Mouse (Mus musculus) erythroblast, embryonic 14.5 days (primary cell): ENCODE results near the gene Chm. TPM values are rescaled to one million over a fixed set of nuclear protein-coding genes. Genes with fewer than 3 reads are reported as not detected.

ENCODE experiments used
- H3K27me3 ChIP-seq: 2 replicates; pipeline ENCODE4 v1.6.1; 2012; ENCODE audit warnings: inconsistent platforms; ENCODE audit not compliant: control insufficient read depth
- H3K36me3 ChIP-seq: 2 replicates; pipeline ENCODE4 v1.6.1; 2012; ENCODE audit warnings: mild to moderate bottlenecking, inconsistent platforms; ENCODE audit not compliant: control insufficient read depth
- H3K4me1 ChIP-seq: 2 replicates; pipeline ENCODE4 v1.6.1; 2012; ENCODE audit warnings: inconsistent platforms; ENCODE audit not compliant: control insufficient read depth
- H3K4me3 ChIP-seq: replicated peaks from 2 replicates; pipeline ENCODE3; 2012; ENCODE audit warnings: moderate library complexity, mild to moderate bottlenecking, inconsistent platforms
- H3K9me3 ChIP-seq: 2 replicates; pipeline ENCODE4 v1.6.1; 2012; ENCODE audit warnings: low read length, inconsistent platforms, mixed read lengths; ENCODE audit not compliant: control insufficient read depth
- GATA1 ChIP-seq: IDR thresholded peaks from 2 replicates; pipeline ENCODE4 v1.6.1; 2012; ENCODE audit warnings: low read length, inconsistent platforms, mixed read lengths
- TAL1 ChIP-seq: IDR thresholded peaks from 3 replicates; pipeline ENCODE4 v1.6.1; 2012; ENCODE audit warnings: low read length, inconsistent platforms, mixed read lengths
- polyA plus RNA-seq: library from polyadenylated mRNA; stranded (reverse); fragments of >175 nt; gene quantifications from 2 replicates; pipeline ENCODE4 v1.2.3, GENCODE M21; 2012

Gene Chm
- polyA plus RNA-seq, 1 experiment = 0.06 TPM

- Histone ChIP-seq H3K27me3 (no peaks in the 10 kb centered on the region), H3K4me1 (no peaks in the 10 kb centered on the region), H3K9me3 (no peaks in the 10 kb centered on the region), H3K36me3 (no peaks in the 10 kb centered on the region), H3K4me3 (no peak overlapping the region)
- TF ChIP-seq GATA1 (no peak), TAL1 (no peak)
Measured at GRCm38 (mm10) chrX:113074823-113075222, 110.5 kb downstream of the Chm start.

- no peak for TF ChIP-seq TAL1
- no peak for TF ChIP-seq GATA1
- H3K9me3 ChIP-seq = no peaks in the 10 kb centered on the region
- no peaks in the 10 kb centered on the region for H3K36me3 ChIP-seq
- H3K27me3 ChIP-seq = no peaks in the 10 kb centered on the region
- H3K4me1 ChIP-seq = no peaks in the 10 kb centered on the region
- no peak overlapping the region for H3K4me3 ChIP-seq
Measured at GRCm38 (mm10) chrX:113003621-113004020, 181.7 kb downstream of the Chm start.

- Histone ChIP-seq H3K9me3 (no peaks in the 10 kb centered on the region), H3K4me1 (no peaks in the 10 kb centered on the region), H3K4me3 (no peak overlapping the region), H3K36me3 (no peaks in the 10 kb centered on the region), H3K27me3 (no peaks in the 10 kb centered on the region)
- no peak for TF ChIP-seq GATA1
- no peak for TF ChIP-seq TAL1
Measured at GRCm38 (mm10) chrX:113002192-113002591, 183.1 kb downstream of the Chm start.

Other genes with a start within 250 kb of the Chm start
- 0.07 TPM in 1 of 2 replicates, not detected in the other for gene Dach2, start 112.0 kb upstream of the Chm start, polyA plus RNA-seq